Mouse (Mus musculus) heart, adult 18-20 months (tissue): ENCODE measurements at regions not wholly inside any gene's neighbourhood (a gene's known extent, or its start where the extent isn't known, plus 50 kb on each side); places are given as distances from the start of the nearest gene placed in this dataset.

Experiments used
- DNase-seq, 2 experiments: peaks; one replicate each; pipeline ENCODE4 v3.0.0; 2021 to 2022; ENCODE audit warnings: mixed read lengths in 1 of 2

DNA sequence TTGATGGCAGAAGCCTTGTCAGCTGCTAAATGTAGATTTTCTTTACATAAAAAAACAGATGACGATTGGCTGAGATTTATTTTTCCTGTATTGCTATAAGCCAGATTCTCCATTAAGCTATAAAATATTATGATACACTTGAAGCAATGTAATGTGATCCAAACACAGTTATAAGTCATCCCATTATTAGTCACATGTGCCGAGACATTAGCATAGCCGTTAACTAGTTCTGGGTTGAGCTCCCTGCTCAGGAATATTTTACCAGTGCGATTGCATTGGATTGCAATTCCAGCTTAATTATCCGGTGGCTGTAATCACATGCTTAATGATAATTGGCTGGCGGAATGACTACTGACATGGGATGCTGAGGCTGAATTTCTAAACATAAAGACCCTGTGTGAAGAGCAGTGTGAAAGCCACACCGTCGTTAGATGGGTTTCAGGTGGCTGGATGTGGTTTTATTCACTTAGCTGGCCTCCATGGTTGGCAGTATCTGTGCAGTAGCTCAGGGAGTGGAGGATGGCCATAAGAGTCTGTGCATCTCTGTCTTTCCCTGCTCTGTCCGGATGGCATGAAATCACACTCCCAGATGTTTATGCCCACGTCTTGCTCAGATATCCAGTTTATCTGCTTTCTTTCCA, 344.7 kb downstream of the Slc4a3 start:
- no peak for DNase-seq

DNA sequence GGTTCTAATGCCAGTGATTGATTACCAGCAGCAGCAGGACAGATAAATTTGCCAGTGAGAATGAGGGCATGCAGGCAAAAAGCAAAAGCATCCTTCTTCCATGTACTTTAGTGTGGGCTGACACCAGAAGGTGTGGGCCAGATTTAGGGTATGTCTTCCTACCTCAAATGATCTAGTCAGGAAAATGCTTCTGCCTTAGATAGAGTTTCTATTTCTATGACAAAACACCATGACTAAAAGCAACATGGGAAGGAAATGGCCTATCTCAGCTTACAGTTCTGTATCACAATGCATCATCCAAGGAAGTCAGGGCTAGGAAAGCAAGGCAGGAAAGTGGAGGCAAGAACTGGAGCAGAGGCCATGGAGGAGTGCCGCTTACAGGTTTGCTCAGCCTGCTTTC, 349.5 kb downstream of the Slc4a3 start:
- DNase-seq: no peak

DNA sequence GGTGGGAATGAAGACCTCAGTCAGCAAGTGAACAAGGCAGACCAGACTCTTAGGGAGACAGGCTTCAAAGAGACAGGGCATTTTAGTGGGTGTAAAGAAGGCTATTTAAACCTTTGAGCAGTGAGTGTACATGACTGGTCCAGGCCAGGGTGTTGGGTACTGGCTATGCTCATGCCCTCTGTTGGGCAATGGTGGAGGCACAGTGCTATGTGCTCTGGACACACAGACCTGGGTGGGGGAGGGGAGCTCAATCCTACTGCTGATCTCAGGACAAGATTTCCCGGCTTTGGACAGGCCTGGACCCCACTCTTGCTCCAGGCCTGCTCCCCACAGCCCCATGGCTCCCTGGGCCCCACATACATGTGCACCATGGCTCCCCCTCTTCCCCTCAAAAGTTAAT, 355.1 kb downstream of the Slc4a3 start:
- DNase-seq: no peak

DNA sequence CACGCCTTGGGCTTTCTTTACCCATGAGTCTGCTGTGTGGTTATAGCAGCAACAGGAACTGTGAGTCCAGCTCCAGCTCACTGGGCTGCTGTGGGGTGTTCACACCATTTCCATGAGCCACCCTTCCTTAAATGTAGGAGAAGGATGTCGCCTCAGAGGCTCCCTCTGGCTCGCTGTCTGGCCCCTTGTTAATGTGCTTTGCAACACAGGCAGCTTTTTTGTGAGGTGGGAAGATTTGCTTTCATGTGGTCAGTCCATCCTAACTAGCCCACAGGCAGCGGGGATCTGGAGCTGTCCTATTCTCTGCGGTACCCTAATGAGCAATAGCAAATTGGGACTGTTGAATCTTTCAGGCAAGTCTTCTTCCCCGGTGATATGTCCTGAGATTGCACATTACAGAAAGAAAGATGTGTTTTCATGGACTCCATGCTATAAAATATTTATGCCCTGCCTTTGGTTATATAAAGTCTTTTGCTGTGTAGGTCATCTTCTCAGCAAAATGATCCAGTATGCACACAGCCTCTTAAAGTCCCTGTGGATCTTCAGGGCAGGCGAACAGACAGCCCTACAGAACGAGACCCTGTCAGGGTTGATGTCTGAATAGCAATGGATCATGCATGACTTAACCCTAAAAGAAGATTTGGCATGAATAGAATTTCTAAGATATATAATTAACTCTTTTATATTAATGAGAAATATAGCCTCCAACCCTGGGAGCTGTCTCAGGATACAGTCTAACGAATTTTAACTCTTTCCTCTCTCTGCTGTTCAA, 359.8 kb downstream of the Slc4a3 start:
- DNase-seq: no peak

DNA sequence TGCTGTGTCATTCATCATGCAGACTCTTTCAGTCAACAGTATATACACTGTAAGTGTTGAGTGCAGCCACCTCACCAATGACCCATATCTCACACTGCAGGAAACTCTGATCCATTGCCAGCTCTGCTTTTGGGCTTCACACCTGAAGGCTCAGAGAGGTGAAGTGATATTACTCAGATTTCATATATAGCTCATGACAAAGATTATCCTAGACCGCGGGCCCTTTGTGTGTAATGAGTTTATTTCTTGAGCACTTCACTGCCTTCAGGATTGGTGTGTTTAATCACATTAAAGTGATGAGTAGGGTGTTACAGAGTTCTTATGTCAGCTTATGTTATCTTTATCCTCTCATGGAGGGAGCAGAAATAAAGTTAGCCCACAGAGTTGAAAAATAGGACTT, 369.2 kb downstream of the Slc4a3 start:
- no peak for DNase-seq

DNA sequence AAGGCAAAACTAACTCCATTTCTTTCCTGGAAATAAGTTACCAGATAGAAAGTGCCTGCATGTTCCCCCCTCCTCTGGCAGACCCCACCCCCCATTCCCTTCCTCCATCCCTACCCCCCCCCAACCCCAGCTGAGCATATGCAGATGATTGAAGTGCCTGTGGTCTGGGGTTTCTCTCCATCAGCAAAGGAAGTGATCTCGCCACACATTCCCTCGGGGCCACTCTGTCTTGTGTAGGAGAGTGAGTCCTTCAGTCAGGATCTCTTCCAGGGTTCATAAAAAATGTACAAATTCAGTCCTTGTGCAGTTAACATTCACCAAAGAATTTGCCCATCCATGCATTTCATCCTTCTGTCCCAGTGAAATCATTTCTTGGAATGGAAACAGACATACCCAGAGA, 370.1 kb downstream of the Slc4a3 start:
- DNase-seq: no peak

DNA sequence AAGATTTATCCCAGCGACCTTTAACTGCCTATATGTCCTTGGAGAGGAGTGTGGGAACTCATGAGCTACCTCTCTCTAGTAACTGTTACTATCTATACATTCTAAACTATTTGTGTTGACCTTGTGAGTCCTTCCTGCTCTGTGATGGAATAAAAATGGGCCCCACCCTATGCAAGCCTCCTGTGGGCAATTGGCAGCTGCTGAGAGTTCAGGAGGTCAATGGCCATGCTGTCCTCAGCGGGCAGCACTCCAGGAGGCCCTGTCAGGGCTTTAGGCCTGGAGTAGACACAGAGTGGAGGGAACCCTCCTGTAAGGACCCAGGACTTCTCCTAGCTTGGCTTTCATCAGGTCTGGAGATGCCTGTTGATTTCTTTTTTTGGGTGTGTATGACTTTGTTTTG, 373.1 kb downstream of the Slc4a3 start:
- DNase-seq: no peak

DNA sequence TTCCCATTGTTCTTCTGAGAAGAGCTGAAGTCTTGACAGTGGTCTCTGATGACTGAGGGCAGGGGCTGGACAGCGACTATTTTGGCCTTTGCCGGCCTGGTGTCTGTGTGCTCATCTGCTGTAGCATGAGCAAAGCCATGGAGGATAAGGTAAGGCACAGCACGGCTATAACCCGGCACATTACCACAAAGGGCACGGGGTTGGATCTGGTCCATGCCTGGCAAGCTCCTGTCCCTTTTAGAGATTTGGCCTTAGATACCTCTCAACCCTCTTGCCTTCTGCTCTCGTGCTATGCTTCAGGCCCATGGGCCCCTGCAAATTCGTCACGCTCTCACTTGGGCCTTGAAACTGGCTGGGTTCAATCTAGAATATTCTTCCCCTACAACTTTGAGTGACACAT, 379.0 kb downstream of the Slc4a3 start:
- DNase-seq: no peak

DNA sequence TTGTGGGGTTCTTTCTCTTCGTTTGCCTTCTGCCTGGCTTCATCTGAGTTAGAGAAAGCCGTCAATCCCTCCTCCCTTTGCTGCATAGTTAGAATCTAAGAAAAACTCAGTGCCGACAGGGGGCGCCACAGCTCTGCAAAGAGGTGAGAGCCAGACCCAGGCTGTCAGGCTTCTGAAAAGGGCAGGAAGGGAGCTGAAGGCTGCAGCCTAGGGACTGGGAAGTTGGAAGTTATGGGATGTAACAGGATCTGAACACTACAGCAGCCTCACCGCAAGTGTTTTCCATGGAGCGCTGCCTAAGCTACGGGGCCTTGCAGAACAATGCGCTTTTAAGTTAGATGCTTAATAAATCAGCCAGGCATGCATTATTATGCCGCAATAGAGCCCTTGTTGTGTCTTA, 379.7 kb downstream of the Slc4a3 start:
- DNase-seq: peak; percentile 79 to 95

DNA sequence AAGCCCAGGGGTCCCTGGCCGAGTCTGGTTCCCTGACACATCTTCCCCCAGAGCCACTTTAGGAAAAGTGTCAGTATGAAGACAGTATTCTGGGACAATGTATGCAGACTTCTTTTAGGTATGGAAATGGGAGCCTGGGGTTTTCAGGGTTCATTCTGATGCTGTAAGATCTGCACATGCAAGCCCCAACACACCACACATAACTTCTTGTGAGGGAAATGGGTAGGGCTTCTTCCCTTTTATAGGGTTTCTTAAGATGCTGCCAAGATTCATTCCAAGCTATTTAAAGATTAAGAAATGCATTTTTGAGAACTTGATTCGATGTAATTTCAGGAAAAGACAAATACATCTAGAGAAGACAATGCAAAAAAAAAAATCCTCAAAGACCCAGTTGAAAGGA, 385.8 kb downstream of the Slc4a3 start:
- DNase-seq: no peak

DNA sequence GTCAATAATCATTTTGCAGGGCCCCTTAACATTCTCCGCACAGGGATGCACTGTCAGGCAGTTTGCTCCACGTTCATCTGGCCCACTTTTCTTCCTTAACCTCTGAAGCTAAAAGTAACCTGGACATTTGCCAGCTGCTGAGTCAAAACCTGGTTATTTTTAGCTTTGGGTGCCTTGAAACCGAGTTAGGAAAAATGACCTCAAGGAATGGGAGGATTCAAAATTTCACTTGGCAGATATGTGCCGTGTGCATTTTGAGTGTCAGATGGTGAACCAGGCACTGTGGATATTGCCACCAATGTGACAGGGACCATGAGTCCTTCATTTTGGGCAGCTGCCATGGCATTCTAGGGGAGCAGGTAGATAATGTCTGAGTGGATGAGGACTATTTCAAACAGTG, 387.8 kb downstream of the Slc4a3 start:
- DNase-seq: peak; percentile 64 to 71

DNA sequence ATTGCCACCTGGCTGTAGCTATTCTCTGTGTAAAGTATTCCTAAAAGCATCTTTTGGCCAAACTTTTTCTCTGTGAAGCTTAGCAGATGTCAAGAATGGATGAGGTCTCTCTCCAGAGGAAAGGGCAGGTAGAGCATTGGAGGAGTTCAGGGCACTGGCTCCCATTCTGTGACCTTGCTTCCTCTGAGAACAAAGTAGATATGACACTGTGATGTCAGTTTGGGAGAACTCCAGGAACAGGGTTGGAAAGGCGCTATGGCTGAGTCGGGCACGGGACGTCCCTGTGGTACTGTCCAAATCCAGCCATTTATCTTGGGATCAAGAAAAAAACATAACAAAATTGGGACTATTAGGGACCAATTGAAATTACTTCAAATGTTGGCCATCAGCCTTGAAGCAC, 388.7 kb downstream of the Slc4a3 start:
- peak; percentile 29 to 48 for DNase-seq

DNA sequence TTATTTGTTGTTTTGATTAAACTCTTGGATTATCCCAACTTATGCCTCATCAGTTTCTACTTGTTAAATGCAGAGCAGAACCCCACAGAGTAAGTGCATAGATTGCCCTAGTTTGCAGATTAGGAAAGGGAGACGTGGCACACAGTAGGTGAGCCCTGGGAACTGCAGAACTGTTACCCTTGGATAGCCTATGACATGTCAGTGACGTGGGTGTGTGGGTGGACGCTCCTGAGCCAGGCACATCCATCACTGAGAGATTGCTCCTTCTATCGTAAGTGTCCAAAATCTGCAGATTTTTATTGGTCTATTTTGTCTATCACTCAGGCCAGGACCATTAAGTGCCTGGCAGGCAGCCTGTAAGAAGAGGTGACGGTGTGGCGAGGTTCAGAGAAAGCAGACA, 389.8 kb downstream of the Slc4a3 start:
- peak in 1 of 2 experiments; percentile 29 for DNase-seq

DNA sequence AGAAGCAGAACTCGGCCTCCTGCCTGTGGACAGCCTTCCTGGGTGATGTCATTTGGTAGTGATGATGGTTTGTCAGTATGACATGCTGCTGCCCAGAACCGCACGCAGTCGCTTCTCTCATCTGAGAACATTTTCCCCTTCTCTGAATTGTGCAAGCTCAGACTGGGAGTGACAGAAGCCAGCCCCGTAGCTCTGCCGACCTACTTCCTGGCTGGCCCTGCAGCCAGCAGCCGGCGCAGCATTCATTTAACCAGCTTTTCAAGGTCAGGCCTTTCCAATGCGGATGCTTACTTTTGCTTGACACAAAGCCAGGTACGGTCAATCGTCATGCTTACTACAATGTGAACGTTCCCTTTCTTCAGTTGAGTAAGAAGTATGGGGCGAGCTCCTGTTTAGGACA, 390.5 kb downstream of the Slc4a3 start:
- DNase-seq: peak; percentile 56 to 58

DNA sequence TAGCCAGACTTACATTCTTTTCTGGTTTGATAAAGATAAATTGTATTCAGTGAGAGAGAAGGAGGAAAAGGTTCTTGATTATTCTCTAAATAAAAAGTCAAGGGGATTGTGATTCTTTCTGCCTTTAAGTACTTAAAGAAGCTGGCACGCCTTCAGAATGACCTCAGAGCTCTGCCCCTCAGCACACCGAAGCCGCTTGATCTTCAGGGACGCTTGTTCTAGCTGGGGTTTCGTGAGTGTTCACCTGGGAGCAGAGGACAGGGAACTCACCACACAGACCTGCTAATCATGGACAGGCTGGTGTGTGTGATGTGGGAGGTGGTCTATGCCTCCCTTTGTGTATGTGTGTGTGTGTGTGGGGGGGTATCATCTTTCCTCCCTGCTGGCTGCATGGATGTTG, 391.3 kb downstream of the Slc4a3 start:
- no peak for DNase-seq

DNA sequence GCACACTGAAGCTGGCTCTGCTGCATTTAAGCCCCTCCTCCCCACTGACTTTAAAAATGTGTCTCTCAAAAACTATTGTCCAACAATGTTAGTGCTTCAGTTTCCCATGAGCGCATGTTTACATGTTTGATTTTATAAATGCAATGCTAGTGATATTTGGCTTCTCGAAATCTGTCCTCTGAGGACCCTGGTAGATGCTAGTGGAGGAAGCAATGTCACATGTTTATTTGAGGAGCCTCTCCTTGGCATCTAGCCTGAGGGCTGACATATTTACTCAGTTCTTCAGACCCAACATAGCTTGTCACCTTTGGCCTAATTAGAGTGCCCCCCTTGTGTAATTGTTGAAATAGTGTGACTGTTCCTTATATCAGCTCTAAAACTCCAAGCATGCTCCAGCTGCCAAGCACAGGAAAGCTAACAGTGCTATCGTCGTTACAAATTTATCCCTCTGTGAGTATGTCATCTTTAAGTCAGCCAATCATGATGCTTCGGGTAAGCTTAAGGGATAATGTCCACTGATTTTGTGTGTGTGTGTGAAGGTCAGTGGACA, 400.3 kb downstream of the Slc4a3 start:
- DNase-seq: no peak

DNA sequence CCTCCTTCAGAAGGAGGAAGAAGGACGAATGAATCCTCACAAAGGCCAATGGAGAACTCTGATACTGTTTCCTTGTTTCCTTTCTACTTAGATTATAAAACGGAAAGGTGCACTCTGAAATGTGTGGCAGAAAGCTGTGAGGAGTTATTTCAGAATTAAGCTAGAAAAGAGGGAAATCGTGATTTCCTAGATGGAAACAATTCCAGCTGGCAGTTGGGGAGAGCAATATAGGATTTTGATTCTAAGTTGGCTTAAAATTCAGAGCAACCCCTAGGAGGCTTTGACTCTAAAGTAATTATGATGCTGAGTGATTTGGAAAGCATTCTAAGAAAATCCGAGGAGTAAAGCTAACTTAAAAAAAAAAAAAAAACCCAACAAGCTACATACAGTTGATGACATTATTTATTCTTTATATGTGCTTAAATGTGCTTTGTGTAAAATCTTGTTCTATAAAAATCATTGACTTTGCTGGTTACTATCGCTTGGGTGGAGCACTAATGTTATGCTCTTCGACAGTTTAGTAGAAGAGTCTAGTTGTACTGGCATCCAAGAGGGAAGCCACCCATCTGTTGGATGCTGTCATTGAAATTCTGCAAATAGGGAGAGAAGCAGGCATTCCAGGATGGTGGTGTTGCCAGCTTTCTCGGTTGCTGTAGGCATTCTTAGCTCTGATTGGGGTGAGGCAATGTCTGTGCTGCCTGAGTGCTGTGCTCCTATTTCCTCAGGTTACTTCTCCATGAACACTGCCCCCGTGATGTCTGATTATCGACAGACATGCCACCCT, 432.3 kb downstream of the Slc4a3 start:
- DNase-seq: no peak

DNA sequence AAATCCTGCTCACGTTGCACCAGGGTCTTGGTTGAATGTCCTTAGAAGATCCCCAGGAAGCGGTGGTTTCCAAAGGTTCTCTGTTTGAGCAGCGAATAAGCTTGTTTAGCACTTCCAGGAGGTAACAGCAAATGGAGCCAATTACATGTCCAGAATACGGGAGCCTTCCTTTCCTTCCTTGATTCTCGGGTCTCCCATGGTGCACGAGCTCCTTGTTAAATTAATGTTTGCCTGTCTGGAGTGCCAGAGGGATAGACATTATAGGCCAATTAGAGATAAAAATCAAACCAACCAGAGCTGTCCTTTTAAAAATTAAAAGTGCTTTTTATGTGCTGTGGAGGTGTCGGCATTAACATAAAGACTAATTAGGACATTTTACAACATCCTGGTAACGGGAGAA, 437.0 kb downstream of the Slc4a3 start:
- no peak for DNase-seq

DNA sequence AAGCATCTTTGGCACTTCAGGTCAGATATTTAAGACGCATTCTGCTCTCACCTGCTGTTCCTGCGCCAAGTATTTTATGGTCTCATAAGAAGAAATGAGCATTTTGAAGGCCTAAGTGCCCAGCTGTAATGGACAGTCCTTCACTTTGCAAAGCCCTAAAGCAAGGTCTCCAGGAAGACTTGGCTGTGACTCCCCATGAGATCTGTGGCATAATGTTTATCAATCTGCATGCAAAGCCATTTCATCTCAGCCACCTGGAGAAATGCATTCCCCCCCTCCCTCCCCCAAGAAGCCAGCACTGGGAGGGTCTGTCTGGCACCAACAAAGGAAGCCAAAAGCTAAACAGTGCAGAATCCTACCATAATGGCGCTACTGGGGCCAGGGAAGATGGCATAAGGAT, 437.4 kb downstream of the Slc4a3 start:
- DNase-seq: no peak

DNA sequence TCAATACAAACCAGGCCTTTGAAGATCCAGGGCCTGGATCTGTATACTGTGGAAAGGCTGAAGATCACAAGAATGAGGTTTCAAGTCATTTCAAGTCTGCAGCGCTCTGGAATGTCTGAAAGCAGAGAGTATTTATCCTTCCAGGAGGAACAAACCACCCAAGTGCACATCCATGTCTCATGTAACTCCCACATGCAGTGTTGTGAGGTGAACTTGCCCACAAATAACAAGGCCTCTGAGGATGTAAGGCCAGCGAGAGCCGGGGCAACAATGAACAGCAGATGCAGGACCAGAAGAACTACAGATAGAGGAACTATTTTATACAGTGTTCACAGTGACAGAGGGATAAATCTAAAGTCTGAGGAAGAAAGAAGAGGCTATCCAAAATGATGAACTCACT, 442.4 kb downstream of the Slc4a3 start:
- no peak for DNase-seq

DNA sequence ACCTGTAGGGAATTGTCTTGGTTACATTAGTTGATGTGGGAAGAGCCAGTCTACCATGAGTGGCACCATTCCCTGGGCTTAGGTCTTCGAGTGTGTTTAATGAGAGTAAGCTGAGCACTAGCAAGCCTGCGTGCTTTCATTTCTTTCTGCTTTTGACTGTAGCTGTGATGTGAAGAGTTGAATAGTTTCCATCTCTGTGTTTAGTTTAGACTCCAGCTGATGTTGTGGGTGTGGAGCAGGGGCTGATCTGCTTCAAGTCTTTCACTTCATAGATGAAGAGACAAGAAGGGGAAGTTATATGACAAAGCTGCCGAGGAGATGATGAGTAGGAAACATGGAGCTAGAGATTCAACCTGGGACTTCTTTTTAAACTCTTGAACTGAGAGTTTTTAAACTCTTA, 446.0 kb downstream of the Slc4a3 start:
- DNase-seq: no peak

DNA sequence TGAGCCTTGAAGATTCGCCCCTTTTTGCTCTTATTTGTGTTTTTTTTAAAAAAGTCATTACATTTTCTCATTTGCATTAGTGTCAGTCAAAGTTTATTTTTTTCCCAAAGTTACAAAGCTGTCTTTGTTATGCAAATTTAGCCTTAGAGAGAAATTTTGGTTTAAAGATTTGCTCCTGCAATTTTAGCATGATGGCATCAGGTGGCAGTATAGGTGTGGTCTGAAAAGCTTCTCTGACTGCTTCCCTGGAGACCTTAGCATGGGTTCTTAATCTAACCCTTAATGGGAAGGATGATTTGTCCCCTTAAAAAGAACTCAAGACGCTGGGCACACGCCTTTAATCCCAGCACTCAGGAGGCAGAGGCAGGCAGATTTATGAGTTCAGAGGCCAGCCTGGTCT, 451.2 kb downstream of the Slc4a3 start:
- DNase-seq: no peak

DNA sequence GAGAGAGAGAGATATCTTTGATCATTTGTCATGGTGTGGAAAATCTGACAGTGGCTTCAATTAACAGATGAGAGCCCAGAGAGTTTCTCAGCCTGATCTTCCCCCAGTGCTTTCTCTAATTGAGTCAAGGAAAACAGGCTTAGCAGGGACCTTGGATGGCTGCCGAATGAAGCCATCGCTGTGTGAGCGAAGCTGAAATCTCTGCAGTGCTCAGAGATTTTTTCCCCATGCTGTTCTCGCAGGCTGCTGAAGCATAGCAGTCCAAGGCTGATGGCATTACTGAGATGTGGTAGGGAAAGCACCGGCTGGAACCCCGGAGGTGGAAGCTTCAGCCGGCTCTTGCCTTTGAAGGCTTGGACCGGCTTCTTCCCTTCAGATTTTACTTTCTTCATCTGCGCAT, 455.1 kb downstream of the Slc4a3 start:
- no peak for DNase-seq
